Mouse (Mus musculus) MEL (cell line): Measurements from ENCODE around the gene Mafk.

ENCODE experiments used
- CTCF ChIP-seq, 3 experiments: IDR thresholded peaks in 2 of 3; conservative IDR thresholded peaks in 1 of 3; 2 replicates each; pipeline ENCODE4 v1.5.1; 2011 to 2012; ENCODE audit warnings: low read length in 3 of 3, low read depth in 2 of 3, mild to moderate bottlenecking in 2 of 3, improper control_type of control experiment in 1 of 3, inconsistent platforms in 1 of 3, mixed read lengths in 1 of 3, moderate library complexity in 1 of 3; ENCODE audit not compliant: control insufficient read depth in 1 of 3, insufficient read depth in 1 of 3, poor library complexity in 1 of 3, severe bottlenecking in 1 of 3
- E2F4 ChIP-seq: IDR thresholded peaks from 2 replicates; pipeline ENCODE4 v1.6.1; 2011; ENCODE audit warnings: low read depth, low read length, improper control_type of control experiment, borderline replicate concordance
- ELF1 ChIP-seq: IDR thresholded peaks from 2 replicates; pipeline ENCODE4 v1.6.1; 2014; ENCODE audit warnings: low read depth, mild to moderate bottlenecking, inconsistent platforms, low read length, improper control_type of control experiment, moderate library complexity
- EP300 ChIP-seq, 2 experiments: IDR thresholded peaks; 2 replicates each; pipeline ENCODE4 v1.6.1; 2011; ENCODE audit warnings: improper control_type of control experiment in 2 of 2, low read length in 2 of 2, low read depth in 1 of 2, mild to moderate bottlenecking in 1 of 2
- GATA1 ChIP-seq: IDR thresholded peaks from 2 replicates; pipeline ENCODE4 v1.6.1; 2011; ENCODE audit warnings: low read depth, low read length, improper control_type of control experiment
- HCFC1 ChIP-seq: IDR thresholded peaks from 2 replicates; pipeline ENCODE4 v1.6.1; 2012; ENCODE audit warnings: low read depth, mild to moderate bottlenecking, inconsistent platforms, low read length, improper control_type of control experiment, moderate library complexity
- MAFK ChIP-seq: IDR thresholded peaks from 2 replicates; pipeline ENCODE4 v1.6.1; 2011; ENCODE audit warnings: low read depth, mild to moderate bottlenecking, low read length, improper control_type of control experiment, borderline replicate concordance
- MXI1 ChIP-seq: IDR thresholded peaks from 2 replicates; pipeline ENCODE4 v1.6.1; 2011; ENCODE audit warnings: mild to moderate bottlenecking, low read depth, low read length, improper control_type of control experiment
- MYB ChIP-seq: IDR thresholded peaks from 2 replicates; pipeline ENCODE4 v1.6.1; 2011; ENCODE audit warnings: mild to moderate bottlenecking, low read depth, low read length, improper control_type of control experiment
- POLR2A ChIP-seq, 2 experiments: IDR thresholded peaks; 2 replicates each; pipeline ENCODE4 v1.6.1; 2011 to 2012; ENCODE audit warnings: low read length in 2 of 2, mild to moderate bottlenecking in 2 of 2, control low read depth in 1 of 2, improper control_type of control experiment in 1 of 2, low read depth in 1 of 2, moderate library complexity in 1 of 2; ENCODE audit not compliant: control insufficient read depth in 1 of 2, insufficient read depth in 1 of 2, poor library complexity in 1 of 2
- POLR2AphosphoS2 ChIP-seq: IDR thresholded peaks from 2 replicates; pipeline ENCODE4 v1.6.1; 2011; ENCODE audit warnings: low read length, improper control_type of control experiment
- TCF12 ChIP-seq: IDR thresholded peaks from 2 replicates; pipeline ENCODE4 v1.6.1; 2014; ENCODE audit warnings: low read depth, mild to moderate bottlenecking, inconsistent platforms, low read length, improper control_type of control experiment, moderate library complexity
- USF1 ChIP-seq: IDR thresholded peaks from 2 replicates; pipeline ENCODE4 v1.6.1; 2014; ENCODE audit warnings: low read depth, mild to moderate bottlenecking, inconsistent platforms, low read length, improper control_type of control experiment, moderate library complexity

- TF ChIP-seq E2F4 (no peak), CTCF (IDR thresholded peaks at IDR 0.05 in 2 of 3, conservative IDR thresholded peaks at IDR 0.05 in 1 of 3; ENCODE audit: control insufficient read depth in 1 of 3, insufficient read depth in 1 of 3, low read depth in 2 of 3, low read length in 3 of 3, poor library complexity in 1 of 3, severe bottlenecking in 1 of 3) (no peak), MAFK (no peak), POLR2A (IDR thresholded peaks at IDR 0.05; ENCODE audit: control insufficient read depth in 1 of 2, insufficient read depth in 1 of 2, low read depth in 1 of 2, low read length in 2 of 2, poor library complexity in 1 of 2) (no peak), EP300 (IDR thresholded peaks at IDR 0.05; ENCODE audit: low read depth in 1 of 2, low read length in 2 of 2) (no peak), MYB (no peak), POLR2AphosphoS2 (no peak), ELF1 (no peak), TCF12 (no peak), MXI1 (no peak), HCFC1 (no peak), GATA1 (no peak), USF1 (no peak)
Observed at GRCm38 (mm10) chr5:139794137-139794536, 2.8 kb downstream of the Mafk start.
